Mouse (Mus musculus) testis, postnatal 14 days (tissue): Measurements from ENCODE around the gene Errfi1.

Experiments
- DNase-seq: peaks from one replicate; pipeline ENCODE4 v3.0.0; 2021; ENCODE audit warnings: low spot score

Gene Errfi1

DNA sequence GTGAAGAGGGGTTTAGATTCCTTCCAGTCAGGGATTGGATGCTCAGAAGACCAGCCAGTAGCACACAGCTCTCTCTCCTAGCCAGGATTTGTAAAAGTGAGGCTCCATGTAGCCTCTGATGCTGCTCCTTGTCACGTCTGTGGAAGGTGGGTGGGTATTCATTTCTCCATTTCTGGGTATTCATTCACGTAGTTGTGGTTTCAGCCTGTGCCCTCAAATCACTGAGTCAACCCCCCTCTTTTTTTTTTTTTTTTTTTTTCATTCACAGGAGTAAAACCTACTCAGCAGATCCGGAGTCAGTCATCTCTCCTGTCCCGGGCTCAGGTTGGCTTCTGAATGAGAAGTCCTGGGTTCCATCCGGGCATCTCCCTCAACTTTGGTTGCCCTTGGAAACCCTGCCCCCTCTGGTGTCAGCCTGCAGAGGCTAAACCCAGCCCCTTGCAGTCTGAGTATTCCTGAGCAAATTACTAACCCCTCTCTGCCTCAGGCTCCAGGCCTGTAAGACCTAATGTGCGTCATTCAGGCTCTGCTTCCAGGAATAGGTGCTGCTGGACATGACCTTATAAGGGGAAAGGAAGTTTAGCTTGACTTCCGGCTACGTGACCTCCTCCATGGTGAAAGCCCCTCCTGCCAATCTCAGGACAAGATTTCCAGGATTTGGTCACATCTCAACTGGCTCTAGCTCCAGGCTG is 63.8 kb downstream of the Errfi1 start:
- no peak for DNase-seq
